Mouse (Mus musculus): ENCODE measurements around the gene Hamp2.

Gene Hamp2

GRCm38 (mm10) chr7:30888786-30889185 is 35.7 kb downstream of the Hamp2 start:
- DNase-seq = no peak

GRCm38 (mm10) chr7:30887568-30888188 is 36.8 kb downstream of the Hamp2 start:
- peak; percentile 46 for DNase-seq

GRCm38 (mm10) chr7:30886852-30887251 is 37.6 kb downstream of the Hamp2 start:
- no peak for DNase-seq

- DNase-seq = no peak
Measured at GRCm38 (mm10) chr7:30884047-30884446, 40.4 kb downstream of the Hamp2 start.

- no peak for DNase-seq
Measured at GRCm38 (mm10) chr7:30881367-30881766, 43.1 kb downstream of the Hamp2 start.

- DNase-seq = peak; percentile 41
Measured at GRCm38 (mm10) chr7:30880176-30880575, 44.3 kb downstream of the Hamp2 start, which contains the start of gene Cd22. TSS of gene Cd22 (minus strand) at chr7:30880342.

- DNase-seq = no peak
Measured at GRCm38 (mm10) chr7:30878950-30879349, 45.5 kb downstream of the Hamp2 start.

GRCm38 (mm10) chr7:30873083-30873482 is 51.4 kb downstream of the Hamp2 start:
- DNase-seq = peak; percentile 92

Data from lung, postnatal 36 days (tissue).